8 mouse cellular contexts compared by ENCODE assay signal in the genomic region with DNA sequence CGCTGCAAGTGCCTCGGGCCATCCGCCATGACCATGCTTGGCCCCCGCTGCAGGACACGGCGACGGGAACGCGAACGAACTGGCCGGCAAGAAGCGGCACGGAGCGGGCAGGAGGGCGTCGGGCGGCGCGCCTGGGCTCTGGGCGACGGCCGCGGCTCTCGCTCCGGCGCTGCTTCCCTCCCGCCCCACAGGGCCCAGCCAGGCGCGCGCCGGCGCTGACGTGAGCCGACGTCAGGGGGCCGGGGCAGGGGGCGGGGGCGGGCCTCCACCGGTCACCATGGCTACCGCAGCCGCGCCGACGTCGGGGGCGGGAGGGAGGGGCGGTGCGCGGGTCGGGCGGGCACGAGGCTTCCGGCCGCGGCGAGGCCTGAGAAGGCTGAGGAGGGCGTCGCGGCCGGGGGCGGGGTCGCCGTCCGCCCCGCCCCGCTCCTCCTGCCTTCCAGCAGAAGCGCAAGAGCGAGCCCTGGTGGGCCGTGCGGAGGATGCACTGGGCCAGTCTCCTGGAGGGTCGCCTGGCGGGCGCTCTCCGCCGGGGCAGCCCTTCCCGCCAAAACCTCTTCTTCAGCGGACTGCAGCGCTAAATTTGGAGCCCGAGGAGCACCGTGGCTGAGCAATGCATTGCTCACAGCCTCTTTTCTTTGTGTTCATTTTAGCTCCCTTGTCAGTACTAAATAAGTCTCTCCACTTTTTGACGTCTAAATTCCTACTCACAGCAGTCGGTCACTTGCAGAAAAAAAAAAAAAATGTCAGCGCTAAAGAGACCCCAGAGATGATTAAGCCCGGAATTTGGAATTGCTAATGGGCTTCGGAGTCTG. TPM values are rescaled to one million over a fixed set of nuclear protein-coding genes. Genes with fewer than 3 reads are reported as not detected.
DNase-seq lines count a peak whose midpoint lies in the region; ATAC-seq lines count a peak whose summit lies in the region.

A gene (minus strand): TSS at position 233 of the 815 bp plus-strand sequence.

- peak within 1 kb of the TSS; percentile 93 for H3K9ac ChIP-seq in hindbrain, embryonic 15.5 days

- peaks cover 19% of the 10 kb centered on the region for H3K4me1 ChIP-seq in hindbrain, embryonic 15.5 days (replicated peaks)

- H3K4me2 ChIP-seq in hindbrain, embryonic 15.5 days, result peak within 1 kb of the TSS; percentile 70

- H3K4me3 ChIP-seq in hindbrain, embryonic 15.5 days, result peak within 1 kb of the TSS; percentile 90
- H3K4me3 ChIP-seq in macrophage (ENCODE audit: inconsistent target), result peak within 1 kb of the TSS; percentile 58

- no peaks in the 10 kb centered on the region for H3K9me3 ChIP-seq in hindbrain, embryonic 15.5 days

- peak; percentile 97 for ATAC-seq in hindbrain, embryonic 15.5 days (ENCODE audit: low FRiP score, low read depth)

- H3K79me2 ChIP-seq in macrophage (ENCODE audit: inconsistent target), result peaks cover 41% of the 10 kb centered on the region

- no peaks in the 10 kb centered on the region for H3K27me3 ChIP-seq in hindbrain, embryonic 15.5 days

- under 1% methylated on average over 44 of the region's 85 CpGs for WGBS in hindbrain, embryonic 15.5 days
- WGBS in macrophage (ENCODE audit: missing documents), result under 1% methylated on average over 50 of the region's 85 CpGs

- peak within 1 kb of the TSS; percentile 84 for H3K27ac ChIP-seq in hindbrain, embryonic 15.5 days (replicated peaks)
- no peak within 1 kb of the TSS for H3K27ac ChIP-seq in macrophage

- H3K36me3 ChIP-seq in hindbrain, embryonic 15.5 days, result no peaks in the 10 kb centered on the region
- no peaks in the 10 kb centered on the region for H3K36me3 ChIP-seq in macrophage (ENCODE audit: inconsistent target)

- peak; percentile 93 for DNase-seq in R1 (ENCODE audit: low read depth, low spot score)
- DNase-seq in cerebellum, postnatal 25 days, result peak; percentile 90 to 97
- DNase-seq in frontal cortex, postnatal 36 days (ENCODE audit: low spot score in 2 of 2), result peak; percentile 75 to 77
- DNase-seq in left cerebral cortex, adult 18-20 months (ENCODE audit: low spot score in 2 of 2), result peak; percentile 81 to 88
- DNase-seq in right cerebral cortex, adult 18-20 months, result peak; percentile 89
- DNase-seq in urinary bladder, postnatal 10 days (ENCODE audit: low spot score), result peak; percentile 71

RNA-seq across cellular contexts. Expression of the gene that starts here (rescaled TPM):
- polyA plus RNA-seq in hindbrain, embryonic 15.5 days (2015; fragmentation: Nextera tagmentation; extraction: Ambion mirVana), result 15.1 and 15.2 TPM in 2 replicates
- total RNA-seq in left cerebral cortex, adult 18-20 months (2021), result 10 to 100 TPM; 57.7 to 86.6 TPM
- total RNA-seq in macrophage (2018; cell fraction: chromatin; rRNA removed), result 100 to 1,000 TPM in 20 of 26 experiments, 10 to 100 TPM in 6; 67.7 to 149 (median 109) TPM
- 10 to 100 TPM; 16.8 to 31.5 (median 22.9) TPM for total RNA-seq in macrophage (2018; cell fraction: cytosol; rRNA removed)
- total RNA-seq in macrophage (2018; cell fraction: nucleus; rRNA removed), result 100 to 1,000 TPM in 2 of 26 experiments, 10 to 100 TPM in 24; 32.3 to 128 (median 63.6) TPM
- polyA plus RNA-seq in macrophage (2018), result 8.4 to 15.8 TPM (median 12.2 TPM) in 3 replicates
